Mouse (Mus musculus): ENCODE results near the gene Cntn4.

- TF ChIP-seq CTCF (IDR thresholded peaks at IDR 0.05; ENCODE audit: control insufficient read depth, insufficient read depth, low read length), result no peak
- no peak for TF ChIP-seq POLR2A (IDR thresholded peaks at IDR 0.05; ENCODE audit: borderline replicate concordance, control insufficient read depth, low read depth, low read length)
Observed at GRCm38 (mm10) chr6:106565316-106565715, 887.9 kb downstream of the Cntn4 start.

Data from bone marrow, adult 2 months (tissue).